Mouse (Mus musculus) macrophage (primary cell): ENCODE data around the gene Zfp36l1. TPM values are rescaled to one million over a fixed set of nuclear protein-coding genes. Genes with fewer than 3 reads are reported as not detected.

Experiments used
- H3K27ac ChIP-seq: fragments of 350-480 bp; formaldehyde crosslinking; 2 replicates; pipeline ENCODE4 v1.9.0; 2021
- H3K36me3 ChIP-seq: fragments of 350-480 bp; formaldehyde crosslinking; 2 replicates; pipeline ENCODE4 v1.9.0; 2021; ENCODE audit errors: inconsistent target
- H3K4me3 ChIP-seq: fragments of 350-480 bp; formaldehyde crosslinking; 2 replicates; pipeline ENCODE4 v1.9.0; 2021; ENCODE audit errors: inconsistent target
- H3K79me2 ChIP-seq: fragments of 350-480 bp; formaldehyde crosslinking; 2 replicates; pipeline ENCODE4 v1.9.0; 2021; ENCODE audit errors: inconsistent target
- WGBS: methylation state at CpG from one replicate; pipeline ENCODE4 v1.1.7; 2026; ENCODE audit warnings: inconsistent platforms; ENCODE audit not compliant: missing documents; 5-methylcytosine and 5-hydroxymethylcytosine counted together
- polyA plus RNA-seq: library from polyadenylated mRNA; stranded (reverse); fragments of 250-400 nt; gene quantifications from 3 replicates; pipeline ENCODE4 v1.2.4, GENCODE M21; 2018; ENCODE audit warnings: inconsistent platforms

The Zfp36l1 gene
- polyA plus RNA-seq, 1 experiment from 2014 or later, result 127 TPM

DNA sequence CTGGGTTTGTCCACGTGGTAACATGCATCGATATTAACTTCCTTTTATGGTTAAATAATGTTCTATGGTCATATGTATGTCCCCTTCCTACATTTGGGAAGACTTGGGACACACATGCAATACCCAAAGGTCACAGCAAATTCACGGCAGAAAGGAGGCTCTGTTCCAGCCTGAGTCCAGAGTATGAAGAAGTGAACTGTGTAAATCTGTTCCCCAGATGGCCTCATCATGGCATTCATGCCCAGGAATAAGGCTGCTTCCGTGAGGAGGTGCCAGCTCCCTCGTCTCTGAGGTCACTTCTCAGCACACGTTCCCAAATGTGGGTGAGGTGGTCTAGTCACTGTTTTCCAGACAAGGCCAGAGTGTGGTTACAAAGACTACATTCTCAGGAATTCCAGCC lies 24.4 kb upstream of the Zfp36l1 start:
- WGBS, result 87% methylated on average over 6 of the region's 6 CpGs
- Histone ChIP-seq H3K27ac (no peak overlapping the region), H3K36me3 (no peaks in the 10 kb centered on the region), H3K79me2 (no peaks in the 10 kb centered on the region), H3K4me3 (no peak overlapping the region)

- H3K27ac ChIP-seq, result no peak overlapping the region
- 93% methylated on average over 12 of the region's 12 CpGs for WGBS
- H3K79me2 ChIP-seq, result peaks cover 8% of the 10 kb centered on the region; the same call in 1 of the 2 replicates
- no peaks in the 10 kb centered on the region for H3K36me3 ChIP-seq
- H3K4me3 ChIP-seq, result no peak overlapping the region
Observed at GRCm38 (mm10) chr12:80136264-80136930, 23.6 kb upstream of the Zfp36l1 start.

DNA sequence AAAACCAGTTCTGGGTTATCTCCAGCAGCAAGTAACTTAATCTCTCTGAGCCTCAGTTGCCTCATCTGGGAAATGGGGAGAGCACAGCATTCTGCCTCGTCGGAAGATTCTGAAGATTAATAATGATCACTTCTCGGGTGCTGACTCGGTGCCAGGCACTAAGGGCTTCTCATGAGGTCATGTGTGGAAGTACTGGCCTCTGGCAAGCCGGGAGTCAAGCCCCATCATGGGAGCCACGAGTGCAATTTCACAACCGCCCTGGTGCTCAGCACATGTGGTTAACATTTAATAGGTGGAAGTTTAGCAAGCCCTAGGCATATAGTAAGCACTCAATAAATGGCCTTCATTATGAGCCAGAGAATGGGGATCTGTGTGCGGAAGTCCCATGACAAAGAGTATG lies 22.4 kb upstream of the Zfp36l1 start:
- H3K36me3 ChIP-seq, result no peaks in the 10 kb centered on the region
- no peak overlapping the region for H3K27ac ChIP-seq
- H3K4me3 ChIP-seq, result no peak overlapping the region
- WGBS, result 71% methylated on average over 8 of the region's 8 CpGs
- peaks cover 11% of the 10 kb centered on the region; the same call in 1 of the 2 replicates for H3K79me2 ChIP-seq

DNA sequence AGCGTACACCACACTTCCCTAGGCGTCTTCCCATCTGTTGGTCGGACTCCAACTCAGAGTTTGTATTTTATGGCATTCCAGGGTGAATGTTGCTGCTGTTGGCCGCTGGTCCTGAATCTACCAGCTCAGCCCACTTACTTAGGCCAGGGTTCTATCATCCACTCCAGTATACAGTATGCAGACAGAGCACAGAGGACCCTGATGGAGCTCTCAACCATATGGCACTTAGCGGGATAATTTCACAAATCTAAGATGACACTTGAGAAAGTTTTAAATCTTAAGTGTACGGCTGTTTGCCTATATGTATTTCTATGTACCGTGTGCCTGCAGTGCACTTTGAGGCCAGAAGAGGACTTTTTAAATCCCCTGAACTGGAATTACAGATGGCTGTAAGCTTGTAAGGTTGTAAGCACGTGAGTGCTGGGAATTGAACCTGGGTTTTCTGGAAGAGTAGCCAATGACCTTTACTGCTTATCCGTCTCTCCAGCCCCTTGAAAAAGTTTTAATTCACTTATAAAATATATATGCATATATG lies 20.3 kb upstream of the Zfp36l1 start:
- WGBS, result 51% methylated on average over 9 of the region's 9 CpGs
- Histone ChIP-seq H3K27ac (no peak overlapping the region), H3K4me3 (no peak overlapping the region), H3K79me2 (peaks cover 24% of the 10 kb centered on the region; the same call in 1 of the 2 replicates), H3K36me3 (no peaks in the 10 kb centered on the region; the same call in 1 of the 2 replicates)

DNA sequence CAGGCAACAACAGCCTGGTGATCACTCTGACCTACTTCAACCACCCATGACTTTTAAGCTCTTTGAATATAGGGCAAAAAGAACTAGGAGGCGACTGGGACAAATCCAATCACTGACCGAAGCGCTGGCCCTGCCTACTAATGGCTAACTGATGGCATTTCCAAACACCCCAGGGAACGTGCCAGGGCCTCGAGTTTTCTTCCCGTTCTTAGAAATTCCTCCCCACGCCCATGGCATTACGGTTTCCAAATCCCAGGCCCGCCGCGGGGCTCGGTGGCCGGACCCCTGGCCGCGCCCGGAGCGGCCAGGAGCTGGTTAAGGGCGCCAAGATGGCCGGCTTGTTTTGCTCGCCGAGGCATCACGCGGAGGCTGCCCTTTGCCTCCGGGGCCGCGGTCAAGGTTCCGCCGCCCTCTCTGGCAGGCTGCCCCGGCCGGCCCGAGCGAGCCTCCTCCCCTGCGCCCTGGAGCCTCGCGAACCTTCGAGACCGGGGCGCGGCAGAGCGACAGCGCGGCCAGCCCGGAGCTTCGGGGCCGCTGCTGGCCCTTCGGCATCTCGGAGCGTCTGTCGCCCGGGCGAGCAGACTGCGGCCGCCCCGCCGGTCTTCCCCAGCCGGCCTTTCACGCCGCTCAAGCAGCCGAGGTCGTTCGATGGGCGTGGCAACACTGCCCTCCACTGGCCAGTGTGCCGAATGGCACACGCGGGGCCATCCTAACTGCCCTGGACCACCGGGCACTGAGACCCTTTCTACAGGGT lies 19.6 kb upstream of the Zfp36l1 start:
- Histone ChIP-seq H3K36me3 (no peaks in the 10 kb centered on the region; the same call in 1 of the 2 replicates), H3K27ac (peak overlapping the region; percentile 96)
- 1% methylated on average over 66 of the region's 66 CpGs for WGBS

DNA sequence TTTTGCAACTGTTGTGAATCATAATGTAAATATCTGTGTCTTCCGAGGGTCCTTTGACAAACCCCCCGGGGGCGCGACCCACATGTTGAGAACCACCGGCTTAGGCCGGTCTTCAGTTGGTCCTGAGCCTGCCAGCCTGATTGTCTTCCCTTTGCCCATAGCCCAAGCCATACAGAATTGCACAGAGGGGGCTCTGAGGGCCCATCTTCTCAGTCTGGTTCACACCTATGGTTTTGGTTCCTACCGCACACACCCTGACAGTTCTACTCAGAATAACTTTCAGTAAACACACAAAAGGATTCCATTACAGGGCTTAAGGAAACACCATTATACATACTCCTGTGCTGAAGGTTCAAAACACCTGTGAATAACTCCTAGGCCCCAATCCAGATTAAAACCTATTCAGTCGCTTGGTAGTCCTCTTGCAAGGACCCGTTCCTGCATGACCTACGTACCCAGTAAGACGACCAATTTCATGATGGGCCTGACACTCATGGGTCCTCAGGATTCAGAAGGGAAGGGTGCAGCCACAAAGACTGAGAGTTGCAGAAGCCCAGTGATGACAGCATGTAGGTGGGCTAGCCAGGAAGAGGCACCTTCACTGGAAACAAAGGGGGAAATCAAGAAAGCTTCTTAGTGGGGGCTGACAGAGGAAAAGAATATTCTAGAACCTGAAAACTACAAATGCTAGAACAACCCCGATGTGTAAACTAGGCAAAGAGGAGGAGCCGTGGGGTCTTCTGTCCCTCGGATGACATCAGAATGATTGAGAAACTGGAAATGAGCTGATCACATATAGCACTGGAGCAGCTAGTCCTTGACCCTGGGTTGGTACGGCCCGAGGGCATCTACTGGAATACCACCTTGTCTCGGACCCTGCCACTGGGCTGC lies 18.8 kb upstream of the Zfp36l1 start:
- Histone ChIP-seq H3K36me3 (no peaks in the 10 kb centered on the region; the same call in 1 of the 2 replicates), H3K27ac (peak overlapping the region; percentile 96), H3K79me2 (peaks cover 24% of the 10 kb centered on the region; the same call in 1 of the 2 replicates), H3K4me3 (peak overlapping the region; percentile 29)
- 61% methylated on average over 14 of the region's 17 CpGs for WGBS

More for the DNA sequence above, 19.6 kb upstream of the Zfp36l1 start:
- H3K4me3 ChIP-seq, result peak overlapping the region; percentile 29
- peaks cover 24% of the 10 kb centered on the region; the same call in 1 of the 2 replicates for H3K79me2 ChIP-seq

- Histone ChIP-seq H3K27ac (peak overlapping the region; percentile 96), H3K36me3 (no peaks in the 10 kb centered on the region; the same call in 1 of the 2 replicates), H3K4me3 (peak overlapping the region; percentile 3; the same call in 1 of the 2 replicates), H3K79me2 (peaks cover 24% of the 10 kb centered on the region; the same call in 1 of the 2 replicates)
- WGBS, result 9% methylated on average over 5 of the region's 6 CpGs
Observed at GRCm38 (mm10) chr12:80130558-80131358, 17.9 kb upstream of the Zfp36l1 start.

DNA sequence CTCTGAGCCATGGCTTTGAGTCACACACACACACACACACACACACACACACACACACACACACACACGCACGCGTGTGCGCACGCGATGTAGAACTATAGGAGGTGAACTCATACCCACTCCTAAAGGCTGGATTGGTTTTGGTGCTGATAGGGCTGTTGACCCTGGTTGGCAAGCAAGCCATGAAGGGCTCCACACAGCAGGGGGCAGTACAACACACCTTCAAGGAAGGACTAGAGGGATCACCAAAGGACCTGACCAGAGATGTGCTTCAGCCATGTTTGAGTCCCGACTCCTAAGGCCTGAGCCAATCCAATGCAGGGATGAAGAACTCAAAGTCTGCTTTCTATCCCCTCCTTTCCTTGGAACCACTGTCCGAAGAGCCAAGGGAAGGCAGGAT lies 16.7 kb upstream of the Zfp36l1 start:
- H3K27ac ChIP-seq, result peak overlapping the region; percentile 96
- WGBS, result 82% methylated on average over 6 of the region's 8 CpGs

GRCm38 (mm10) chr12:80127191-80127762 lies 14.5 kb upstream of the Zfp36l1 start:
- H3K4me3 ChIP-seq, result no peak overlapping the region
- H3K79me2 ChIP-seq, result peaks cover 24% of the 10 kb centered on the region; the same call in 1 of the 2 replicates
- WGBS, result 39% methylated on average over 5 of the region's 5 CpGs
- no peak overlapping the region for H3K27ac ChIP-seq
- peaks cover 27% of the 10 kb centered on the region for H3K36me3 ChIP-seq

More for the DNA sequence above, 16.7 kb upstream of the Zfp36l1 start:
- Histone ChIP-seq H3K79me2 (peaks cover 24% of the 10 kb centered on the region; the same call in 1 of the 2 replicates), H3K36me3 (peaks cover 10% of the 10 kb centered on the region), H3K4me3 (no peak overlapping the region)

- Histone ChIP-seq H3K79me2 (peaks cover 14% of the 10 kb centered on the region; the same call in 1 of the 2 replicates), H3K27ac (no peak overlapping the region), H3K4me3 (no peak overlapping the region), H3K36me3 (peaks cover 41% of the 10 kb centered on the region)
- WGBS, result 98% methylated on average over 5 of the region's 5 CpGs
Observed at GRCm38 (mm10) chr12:80125316-80125715, 12.5 kb upstream of the Zfp36l1 start.

- Histone ChIP-seq H3K27ac (no peak overlapping the region), H3K4me3 (no peak overlapping the region), H3K79me2 (peaks cover 9% of the 10 kb centered on the region; the same call in 1 of the 2 replicates), H3K36me3 (peaks cover 44% of the 10 kb centered on the region)
- 85% methylated on average over 3 of the region's 3 CpGs for WGBS
Observed at GRCm38 (mm10) chr12:80124756-80125155, 11.9 kb upstream of the Zfp36l1 start.

- 96% methylated on average over 3 of the region's 3 CpGs for WGBS
- Histone ChIP-seq H3K27ac (no peak overlapping the region), H3K36me3 (peaks cover 47% of the 10 kb centered on the region), H3K79me2 (peaks cover 3% of the 10 kb centered on the region; the same call in 1 of the 2 replicates), H3K4me3 (no peak overlapping the region)
Observed at GRCm38 (mm10) chr12:80124211-80124610, 11.4 kb upstream of the Zfp36l1 start.

GRCm38 (mm10) chr12:80123227-80123803 lies 10.5 kb upstream of the Zfp36l1 start:
- H3K36me3 ChIP-seq, result peaks cover 47% of the 10 kb centered on the region
- no peaks in the 10 kb centered on the region; the same call in 1 of the 2 replicates for H3K79me2 ChIP-seq
- H3K4me3 ChIP-seq, result no peak overlapping the region
- no peak overlapping the region for H3K27ac ChIP-seq
- 90% methylated on average over 2 of the region's 4 CpGs for WGBS
